Mouse (Mus musculus) kidney, adult 9 months (tissue): ENCODE results near the gene Tmed2.
"Not testable (repeated sequence)": the region's sequence is repeated elsewhere in the genome, so short reads cannot be mapped to it uniquely, and the experiment has no call there.

ENCODE experiments used
- DNase-seq: peaks from one replicate; pipeline ENCODE4 v3.0.0; 2022

Tmed2 gene

DNA sequence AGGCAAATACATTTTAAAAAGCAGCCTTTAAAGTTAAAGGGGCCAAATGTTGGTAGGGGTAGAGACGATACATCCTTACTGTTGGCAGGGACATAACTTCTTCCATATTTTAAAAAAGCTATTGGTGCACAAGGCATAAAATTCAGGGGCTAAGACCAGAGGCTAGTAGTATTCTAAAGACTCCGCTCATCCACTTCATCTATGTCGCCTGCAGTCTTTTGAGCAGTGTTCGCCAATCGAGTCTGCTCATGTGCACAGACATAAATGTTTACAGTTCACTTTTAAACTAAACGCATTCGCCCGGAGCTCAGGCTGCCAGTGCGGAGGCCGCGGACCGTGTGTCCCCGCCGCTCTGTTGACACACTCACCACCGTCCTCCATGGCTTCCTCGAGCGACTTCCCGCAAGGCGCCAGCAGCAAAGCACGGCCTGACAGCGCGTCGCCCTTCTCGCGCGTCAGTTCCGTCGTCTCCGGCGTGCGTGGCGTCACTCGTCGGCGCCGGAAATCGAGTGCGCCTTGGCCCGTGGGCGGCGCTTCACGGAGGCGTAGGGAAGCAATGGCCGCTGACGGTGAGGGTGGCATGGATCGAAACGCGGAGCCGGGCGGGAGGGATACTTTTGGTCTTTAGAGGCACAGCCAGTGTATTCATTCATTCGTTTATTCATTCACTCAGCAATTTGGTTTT lies 38.3 kb downstream of the Tmed2 start, which contains the start of the genes Eif2b1 and Gtf2h3:
Gene Eif2b1, minus strand, starts transcription at position 499 of the 685 bp plus-strand sequence.
Gene Gtf2h3, plus strand, starts transcription at position 508 of the 685 bp plus-strand sequence.
- DNase-seq, result peak; percentile 92

DNA sequence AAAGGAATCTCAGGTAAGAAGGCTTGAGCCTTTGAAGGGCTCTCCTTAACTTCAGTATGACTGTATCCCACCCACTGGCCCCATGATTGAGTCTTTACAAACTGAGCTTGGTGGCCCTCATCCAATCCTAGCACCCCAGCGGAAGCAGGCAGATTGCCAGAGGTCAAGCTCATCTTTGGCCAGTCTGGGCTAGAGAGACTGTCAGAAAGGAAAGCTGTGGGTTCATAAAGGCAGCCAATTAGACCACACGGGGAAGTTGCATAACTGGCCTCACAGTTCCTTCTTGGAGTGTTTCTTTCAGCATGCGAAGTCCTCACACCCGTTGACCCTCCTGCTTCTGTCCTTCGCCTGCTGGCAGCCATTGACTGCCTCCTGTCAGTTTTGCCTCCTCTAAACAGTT lies 42.0 kb downstream of the Tmed2 start:
- peak; percentile 25 for DNase-seq

DNA sequence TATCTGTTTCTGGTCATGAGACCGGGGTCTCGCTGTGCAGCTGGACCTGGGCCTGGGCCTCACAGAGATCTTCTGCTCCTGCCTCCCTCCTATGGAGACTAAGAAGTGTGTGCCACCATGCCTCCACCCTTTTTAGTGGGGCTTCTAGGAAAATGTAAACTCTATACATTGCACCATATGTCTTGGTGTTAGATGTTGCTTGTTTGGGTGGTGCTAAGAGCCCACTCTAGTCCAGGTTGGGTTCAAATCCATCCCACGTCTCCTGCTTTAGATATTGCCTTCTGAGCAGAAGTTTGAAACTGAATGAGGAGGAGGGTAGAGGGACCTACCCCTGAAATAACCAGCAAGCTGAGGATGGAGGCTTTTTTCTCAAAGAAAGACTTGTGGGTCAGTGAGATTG lies 52.3 kb downstream of the Tmed2 start:
- no peak for DNase-seq

DNA sequence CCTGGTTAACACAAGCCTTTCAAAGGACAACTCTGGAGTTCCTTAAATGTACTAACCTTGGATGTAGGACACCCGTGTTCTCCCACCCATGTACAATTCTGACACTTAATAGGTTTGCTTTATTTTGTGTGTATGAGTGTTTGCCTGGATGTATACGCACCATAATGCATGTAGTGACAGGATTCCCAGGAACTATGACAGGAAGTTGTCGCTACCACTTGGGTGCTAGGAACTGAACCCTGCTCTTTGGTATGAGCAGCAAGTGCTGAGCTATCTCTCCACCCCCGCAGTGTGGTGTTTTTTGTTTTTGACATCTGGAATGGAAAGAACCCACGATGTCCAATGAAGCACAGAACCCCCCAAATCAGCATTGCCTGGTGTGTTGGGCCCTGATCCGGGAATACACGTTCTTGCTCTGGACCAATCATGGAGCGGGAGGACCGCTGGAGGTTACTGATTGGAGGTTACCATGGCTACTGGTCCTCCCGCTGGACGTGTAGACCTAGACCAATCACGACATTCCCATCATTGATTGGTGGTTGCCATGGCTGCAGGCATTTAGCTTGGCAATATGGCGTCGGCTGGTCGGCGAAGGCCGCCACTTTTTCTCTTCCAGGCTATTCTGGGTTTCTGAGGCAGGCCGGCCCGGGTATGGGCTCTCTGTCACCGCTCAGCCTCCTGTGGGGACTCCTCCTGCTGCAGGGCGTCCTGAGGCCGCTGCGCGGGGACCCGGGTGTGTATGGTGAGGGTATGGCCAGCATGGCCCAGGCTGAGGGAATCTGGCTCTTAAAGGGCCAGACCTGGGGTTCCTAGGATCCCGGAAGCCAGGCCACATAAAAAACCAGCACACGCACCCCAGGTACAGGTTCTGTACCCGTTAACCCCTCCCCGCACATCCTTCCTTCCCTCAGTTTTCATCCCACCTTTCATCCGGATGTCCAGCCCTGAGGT lies 58.0 kb downstream of the Tmed2 start:
- DNase-seq, result peak; percentile 98

DNA sequence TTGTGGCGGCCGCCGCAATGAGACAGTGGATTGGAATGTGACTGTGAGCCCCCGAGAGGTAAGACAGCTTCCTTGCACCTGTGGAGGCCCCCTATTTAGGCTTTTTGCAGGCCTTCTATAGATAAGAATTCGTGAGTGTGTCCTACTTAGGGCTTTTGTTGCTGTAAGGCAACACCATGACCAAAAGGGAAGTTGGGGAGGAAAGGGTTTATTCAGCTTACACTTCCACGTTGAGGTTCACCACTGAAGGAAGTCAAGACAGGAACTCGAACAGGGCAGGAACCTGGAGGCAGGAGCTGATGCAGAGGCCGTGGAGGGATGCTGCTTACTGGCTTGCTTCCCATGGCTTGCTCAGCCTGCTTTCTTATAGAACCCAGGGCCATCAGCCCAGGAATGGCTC lies 59.2 kb downstream of the Tmed2 start:
- DNase-seq, result not testable (repeated sequence)
